Mouse (Mus musculus): ENCODE measurements around the gene Sept3. TPM values are rescaled to one million over a fixed set of nuclear protein-coding genes. Genes with fewer than 3 reads are reported as not detected.
"Not testable (repeated sequence)": the region's sequence is repeated elsewhere in the genome, so short reads cannot be mapped to it uniquely, and the experiment has no call there.

The Sept3 gene
- 344 and 374 TPM in 2 replicates for polyA plus RNA-seq (2012; rRNA removed)

DNA sequence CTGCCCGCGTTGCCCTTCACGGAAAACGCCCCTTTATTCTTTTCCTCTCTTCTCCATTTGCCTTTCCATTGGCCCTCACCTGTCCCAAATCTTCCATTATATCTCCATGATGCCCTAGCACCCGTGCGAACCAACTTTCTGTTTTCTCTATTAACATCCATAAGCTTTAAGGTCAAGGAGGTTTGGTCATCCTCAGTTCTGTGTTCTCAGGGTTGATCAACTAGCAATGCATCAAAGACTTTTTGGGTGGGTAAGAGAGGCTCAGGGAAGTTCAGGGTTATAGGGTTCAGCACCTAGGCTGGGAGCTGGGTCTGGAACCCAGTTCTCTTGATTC, at the start of gene Sept3:
Gene Sept3, plus strand, starts transcription at position 301 of the 334 bp plus-strand sequence.
- no peak for DNase-seq (ENCODE audit: extremely low spot score in 1 of 2, low spot score in 1 of 2)

DNA sequence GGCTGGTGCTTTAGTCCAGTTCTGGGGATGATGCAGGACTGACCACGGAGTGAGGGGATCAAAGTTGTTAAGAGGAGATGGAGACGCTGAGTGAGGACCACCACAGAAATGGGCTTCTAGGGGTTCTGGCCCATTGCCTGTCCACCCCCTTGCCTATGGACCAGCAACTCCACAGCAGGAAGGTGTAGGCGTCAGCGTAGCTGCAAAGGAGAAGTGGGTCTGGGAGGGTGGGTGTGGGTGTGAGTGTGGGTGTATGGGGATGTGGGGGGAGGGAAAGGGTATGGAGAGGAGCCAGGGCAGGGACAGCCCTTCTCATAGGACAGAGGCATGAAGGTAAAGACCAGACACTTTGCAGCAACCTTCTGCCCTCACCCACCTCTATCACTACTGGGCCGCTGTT, 48.9 kb upstream of the Sept3 start:
- no peak for DNase-seq (ENCODE audit: extremely low spot score in 1 of 2, low spot score in 1 of 2)

DNA sequence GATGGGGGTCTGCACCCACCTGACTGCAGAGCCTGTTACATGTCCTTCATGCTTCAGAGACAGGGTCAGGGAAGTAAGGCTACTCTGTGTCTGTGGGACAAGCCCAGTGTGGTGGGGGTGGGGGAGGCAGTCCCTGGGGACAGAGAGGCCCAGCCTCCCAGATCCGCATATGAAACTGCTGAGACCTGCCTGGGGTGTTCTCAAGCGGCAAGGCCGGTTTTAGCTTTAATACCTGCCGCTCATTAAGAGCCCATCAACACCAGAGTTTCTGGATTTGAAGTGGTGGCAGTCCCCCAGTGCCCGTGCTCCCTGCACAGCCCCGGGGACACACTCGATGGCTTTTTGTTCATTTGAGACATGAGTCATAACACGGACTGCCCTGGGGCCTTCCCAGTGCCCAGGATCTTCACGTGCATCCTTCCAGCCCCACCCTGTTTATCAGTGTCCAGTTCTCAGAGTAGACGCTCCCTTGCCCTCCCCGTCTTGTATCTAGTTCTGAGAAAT, 45.1 kb upstream of the Sept3 start:
- DNase-seq (ENCODE audit: extremely low spot score in 1 of 2, low spot score in 1 of 2), result no peak

DNA sequence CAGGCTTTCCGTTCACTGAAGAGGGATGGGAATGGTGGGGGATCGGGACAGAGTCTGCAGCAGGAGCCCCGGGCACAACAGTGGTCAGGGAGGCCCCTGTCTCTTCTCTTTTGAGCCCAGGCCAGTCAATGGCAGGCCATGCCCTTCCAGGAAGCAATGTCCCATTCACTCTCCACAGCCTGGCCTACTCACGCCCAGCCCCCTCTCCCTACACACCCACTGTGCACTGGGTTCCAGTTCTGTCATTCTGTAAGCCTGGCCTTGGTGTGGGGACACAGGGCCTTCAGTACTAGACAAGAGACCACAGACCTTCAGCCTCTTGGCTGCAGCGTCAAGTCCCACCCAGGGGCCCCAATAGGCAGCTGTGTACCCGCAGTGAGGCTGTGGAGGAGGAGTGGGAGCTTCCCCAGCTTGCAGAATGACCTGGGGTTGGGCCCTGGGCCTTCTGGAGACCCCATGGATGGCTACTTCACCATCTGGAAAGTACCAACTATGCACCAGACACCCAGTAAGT, 44.5 kb upstream of the Sept3 start:
- DNase-seq (ENCODE audit: extremely low spot score in 1 of 2, low spot score in 1 of 2), result no peak

DNA sequence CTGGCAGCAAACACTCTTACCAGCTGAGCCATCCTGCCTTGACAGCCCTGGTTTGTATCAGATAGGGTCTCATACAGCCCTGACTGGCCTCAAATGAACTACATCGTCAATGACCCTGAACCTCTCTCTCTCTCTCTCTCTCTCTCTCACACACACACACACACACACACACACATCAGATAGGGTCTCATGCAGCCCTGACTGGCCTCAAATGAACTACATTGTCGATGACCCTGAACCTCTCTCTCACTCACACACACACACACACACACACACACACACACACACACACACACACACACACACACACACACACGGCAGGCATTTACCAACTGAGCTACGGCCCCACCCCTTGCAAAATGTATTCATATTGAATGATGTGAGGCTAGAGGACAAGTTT, 43.6 kb upstream of the Sept3 start:
- no peak for DNase-seq (ENCODE audit: extremely low spot score in 1 of 2, low spot score in 1 of 2)

DNA sequence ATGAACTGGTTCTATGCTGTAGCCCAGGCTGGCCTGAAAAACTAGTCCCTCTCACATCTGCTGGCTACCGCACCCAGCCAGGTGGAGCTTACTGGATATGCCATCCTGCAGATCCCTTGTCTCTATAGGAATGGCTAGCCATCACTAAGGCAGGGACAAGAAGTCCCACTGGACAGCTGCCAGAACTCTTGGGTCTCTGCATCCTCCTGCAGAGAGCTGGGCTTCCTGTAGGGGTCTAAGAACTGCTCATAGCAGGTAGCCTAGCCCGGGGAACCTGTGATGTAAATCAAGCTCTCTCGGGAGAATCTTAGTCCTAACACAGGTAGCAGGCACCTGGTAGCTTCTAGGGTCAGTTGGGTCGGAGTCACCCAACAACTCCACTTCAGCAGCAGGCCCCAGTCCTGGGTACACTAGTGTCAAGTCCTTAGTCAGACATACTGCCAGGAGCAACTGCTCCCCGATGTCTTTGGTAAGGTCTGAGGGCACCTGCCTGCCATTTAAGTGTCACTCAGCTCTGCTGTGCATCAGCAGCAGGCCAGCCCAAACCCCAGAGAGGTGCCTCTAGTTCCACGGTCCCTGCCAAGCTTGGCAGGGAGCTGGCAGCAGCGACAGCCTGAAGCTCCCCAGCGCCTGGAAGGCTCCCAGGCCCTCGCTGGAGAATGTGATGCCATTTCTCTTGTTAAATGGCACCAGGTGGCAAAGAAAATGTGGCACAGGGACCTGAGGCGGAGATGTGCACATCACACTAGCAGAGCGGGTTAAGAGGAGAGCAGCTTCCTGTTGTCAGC, 42.9 kb upstream of the Sept3 start:
- peak in 1 of 2 experiments; percentile 39 for DNase-seq (ENCODE audit: extremely low spot score in 1 of 2, low spot score in 1 of 2)

DNA sequence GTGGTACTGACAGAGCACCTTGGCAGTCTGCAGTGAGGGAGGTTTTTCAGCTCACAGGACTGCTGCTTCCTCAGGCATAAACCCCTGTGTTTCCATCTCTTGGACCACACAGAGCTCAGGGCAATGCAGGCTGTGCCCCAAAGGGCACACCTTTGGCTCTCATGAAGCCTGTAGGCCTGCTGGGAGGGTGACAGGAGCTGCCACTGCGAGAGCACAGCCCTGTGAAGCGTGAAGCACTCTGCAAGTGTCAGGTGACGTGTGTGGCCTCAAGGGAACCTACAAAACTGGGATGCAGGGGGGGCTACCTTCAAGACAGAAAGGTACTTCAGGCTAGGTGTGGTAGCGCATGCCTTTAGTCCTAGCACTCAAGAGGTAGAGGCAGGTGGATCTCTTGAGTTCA, 42.0 kb upstream of the Sept3 start:
- no peak for DNase-seq (ENCODE audit: extremely low spot score in 1 of 2, low spot score in 1 of 2)

DNA sequence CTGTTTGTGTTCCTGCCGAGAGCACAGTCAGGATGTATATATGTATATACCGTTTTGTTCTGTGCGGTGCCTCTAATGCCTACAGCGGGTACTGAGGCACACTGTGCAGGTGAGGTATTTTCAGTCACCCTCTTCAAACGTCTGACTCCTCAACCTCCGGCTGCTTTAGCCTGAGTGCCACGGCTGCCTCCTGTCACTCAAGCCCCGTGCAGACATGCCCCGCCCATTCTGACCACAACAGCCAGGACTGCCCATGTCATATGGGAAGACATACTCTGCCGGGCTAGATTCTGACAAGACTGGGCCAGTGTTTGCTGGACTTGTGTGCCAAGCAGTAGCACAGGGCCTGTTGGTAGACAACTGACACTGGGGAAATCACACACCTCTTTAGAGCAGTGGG, 39.0 kb upstream of the Sept3 start:
- no peak for DNase-seq (ENCODE audit: extremely low spot score in 1 of 2, low spot score in 1 of 2)

DNA sequence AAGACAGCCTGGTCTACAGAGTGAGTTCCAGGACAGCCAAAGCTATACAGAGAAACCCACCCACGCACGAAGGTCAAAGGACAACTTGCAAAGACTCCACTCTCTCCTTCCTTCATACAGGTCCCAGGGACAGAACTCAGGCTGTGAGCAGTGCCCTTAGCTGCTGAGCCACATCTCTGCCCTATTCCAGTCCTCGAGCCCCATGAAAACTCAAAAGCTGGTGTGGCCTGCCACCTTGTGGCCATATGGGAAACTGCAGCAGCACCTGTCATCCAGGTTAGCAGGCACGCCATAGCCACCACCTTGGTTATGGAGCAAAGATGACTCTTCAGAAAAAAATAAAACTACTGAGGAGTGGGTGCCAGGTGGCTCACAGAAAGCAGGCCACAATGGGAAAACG, 38.1 kb upstream of the Sept3 start:
- DNase-seq (ENCODE audit: extremely low spot score in 1 of 2, low spot score in 1 of 2), result peak; percentile 62 to 94

DNA sequence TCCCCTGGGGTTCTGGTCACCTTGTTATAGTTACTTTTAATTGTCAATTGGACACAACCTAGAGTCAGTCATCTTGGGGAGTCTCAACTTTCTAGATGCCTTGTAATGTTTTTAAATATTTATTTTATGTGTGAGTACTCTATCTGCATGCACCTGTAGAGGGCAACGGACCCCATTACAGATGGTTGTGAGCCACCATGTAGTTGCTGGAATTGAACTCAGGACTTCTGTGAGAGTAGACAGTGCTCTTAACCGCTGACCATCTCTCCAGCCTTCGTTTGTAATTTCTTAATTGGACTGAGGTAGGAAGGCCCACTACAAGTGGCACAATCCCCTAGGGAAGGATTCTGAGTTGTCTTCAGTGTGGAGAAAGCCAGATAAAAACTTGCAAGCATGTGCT, 31.4 kb upstream of the Sept3 start:
- no peak for DNase-seq (ENCODE audit: extremely low spot score in 1 of 2, low spot score in 1 of 2)

DNA sequence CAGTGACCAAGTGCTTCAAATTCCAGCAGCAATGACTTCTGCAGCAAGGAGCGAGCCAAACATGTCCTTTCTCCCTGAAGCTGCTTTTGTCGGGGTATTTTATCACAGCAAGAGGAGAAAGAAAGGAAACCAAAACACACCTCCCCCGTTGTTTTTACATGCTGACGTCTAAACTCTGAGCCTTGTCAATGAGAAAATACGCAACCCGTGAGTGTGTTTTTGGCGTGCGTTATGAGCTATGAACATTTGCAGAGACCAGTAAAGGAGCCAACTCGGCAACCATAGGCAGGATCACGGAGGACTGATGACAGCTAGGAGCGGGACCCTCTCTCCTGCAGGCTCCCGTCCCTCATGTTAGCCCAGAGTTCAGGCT, 31.0 kb upstream of the Sept3 start:
- DNase-seq (ENCODE audit: extremely low spot score in 1 of 2, low spot score in 1 of 2), result peak in 1 of 2 experiments; percentile 34

DNA sequence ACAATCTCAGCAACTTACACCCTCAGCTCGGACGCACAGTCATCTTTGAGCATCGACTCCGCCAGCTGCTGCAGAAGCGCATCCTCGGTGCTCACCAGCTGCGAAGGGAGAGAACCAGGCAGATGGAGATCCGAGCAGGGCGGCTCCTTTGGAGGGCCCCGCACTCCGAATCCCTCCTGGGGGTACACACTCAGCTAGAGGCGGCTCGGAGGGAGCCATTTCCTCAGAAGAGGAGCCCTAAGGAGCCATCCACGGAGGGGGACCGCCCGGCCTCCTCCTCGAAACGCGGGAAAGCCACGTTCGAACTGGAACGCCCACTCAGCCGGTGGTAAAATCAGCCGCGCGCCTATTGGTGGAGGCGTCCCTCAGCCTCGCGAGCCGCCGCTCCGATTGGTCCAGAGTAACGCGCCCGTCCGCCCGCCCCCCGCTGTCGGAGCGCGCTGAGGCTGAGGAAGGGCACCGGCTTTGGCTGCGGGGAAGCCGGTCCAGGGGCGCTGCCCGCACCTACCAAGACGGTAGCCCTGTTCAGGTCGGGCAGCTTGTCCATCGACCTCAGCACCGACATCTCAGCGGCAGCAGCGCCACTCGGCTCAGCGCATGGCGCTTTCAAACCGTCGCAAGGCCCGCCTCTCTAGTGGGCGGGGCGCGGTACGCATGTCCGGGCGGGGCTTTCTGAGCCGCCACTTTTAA, 30.4 kb upstream of the Sept3 start, which contains the start of gene Cenpm:
Gene Cenpm, minus strand, starts transcription at position 634 of the 690 bp plus-strand sequence.
- DNase-seq (ENCODE audit: extremely low spot score in 1 of 2, low spot score in 1 of 2), result peak; percentile 79 to 94

DNA sequence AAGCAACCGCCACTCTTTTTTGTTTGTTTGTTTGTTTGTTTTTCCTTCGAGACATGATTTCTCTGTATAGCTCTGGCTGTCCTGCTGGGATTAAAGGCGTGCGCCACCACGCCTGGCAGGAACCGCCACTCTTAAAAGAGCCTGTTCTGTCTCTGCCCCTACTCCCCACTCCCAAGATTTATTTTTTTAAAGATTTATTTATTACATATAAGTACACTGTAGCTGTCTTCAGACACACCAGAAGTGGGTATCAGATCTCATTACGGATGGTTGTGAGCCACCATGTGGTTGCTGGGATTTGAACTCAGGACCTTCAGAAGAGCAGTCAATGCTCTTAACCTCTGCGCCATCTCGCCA, 29.9 kb upstream of the Sept3 start:
- not testable (repeated sequence) for DNase-seq (ENCODE audit: extremely low spot score in 1 of 2, low spot score in 1 of 2)

DNA sequence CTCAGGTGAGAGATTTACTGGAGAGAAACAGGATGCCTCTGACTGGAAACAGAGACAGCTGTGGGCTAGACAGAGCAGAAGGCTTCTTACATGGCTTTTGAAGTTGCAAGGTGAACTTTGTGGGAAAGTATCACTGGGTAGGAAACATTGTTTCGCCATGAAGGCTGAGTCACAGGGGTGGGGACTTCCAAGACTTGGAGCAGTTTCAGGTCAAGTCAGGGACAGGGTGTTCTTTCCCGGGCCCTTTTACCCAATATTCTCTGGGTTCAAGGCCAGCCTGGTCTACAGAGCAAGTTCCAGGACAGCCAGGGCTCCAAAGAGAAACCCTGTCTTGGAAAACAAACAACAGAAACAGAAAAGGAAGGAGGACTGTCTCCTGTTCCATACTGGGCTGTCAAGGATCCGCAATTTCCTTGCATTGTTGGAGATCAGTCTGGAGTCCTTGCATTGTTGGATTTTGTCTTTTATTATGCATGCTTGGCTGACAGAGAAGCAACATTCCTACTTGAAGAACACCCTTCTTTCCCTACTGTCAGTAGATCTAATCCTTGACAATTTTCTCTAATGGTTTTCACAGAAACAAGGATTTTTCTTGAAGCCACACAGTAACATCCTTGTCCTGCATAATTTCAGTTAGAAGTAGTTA, 27.4 kb upstream of the Sept3 start:
- DNase-seq (ENCODE audit: extremely low spot score in 1 of 2, low spot score in 1 of 2), result no peak

DNA sequence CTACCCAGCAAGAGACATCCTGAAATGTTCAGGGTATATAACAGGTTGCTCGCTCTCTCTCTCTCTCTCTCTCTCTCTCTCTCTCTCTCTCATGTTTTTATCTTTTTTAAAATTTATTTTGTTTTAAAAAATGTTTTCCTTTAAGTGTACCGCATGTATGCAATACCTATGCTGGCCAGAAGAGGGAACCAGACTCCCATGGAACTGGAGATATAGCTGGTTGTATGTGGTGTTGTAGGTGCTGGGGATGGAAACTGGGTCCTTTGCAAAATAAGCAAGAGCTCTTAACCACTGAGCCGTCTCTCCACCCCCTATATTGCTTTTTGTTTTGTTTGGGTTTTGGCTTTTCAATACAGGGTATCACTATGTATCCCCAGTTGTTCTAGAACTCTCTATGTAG, 23.1 kb upstream of the Sept3 start:
- DNase-seq (ENCODE audit: extremely low spot score in 1 of 2, low spot score in 1 of 2), result no peak

DNA sequence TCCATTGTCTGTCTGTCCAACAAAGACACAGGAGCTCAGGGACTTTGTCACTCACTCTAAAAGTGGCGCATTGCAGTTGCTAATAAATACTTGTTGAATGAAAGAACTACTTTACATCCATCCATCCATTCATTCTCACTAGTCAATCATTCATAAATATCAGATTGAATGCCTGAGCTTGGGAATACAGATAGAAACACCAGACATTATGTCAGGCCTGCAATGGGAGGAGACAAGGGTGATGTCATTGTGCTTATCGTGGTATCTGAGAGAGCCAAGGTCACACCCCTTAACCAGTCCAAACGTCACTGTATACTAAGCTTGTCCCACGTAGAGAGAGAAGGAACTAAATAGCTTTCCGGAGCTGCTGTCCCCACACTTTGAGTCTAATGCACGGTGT, 22.6 kb upstream of the Sept3 start, which contains the start of gene 1500009C09Rik:
Gene 1500009C09Rik, plus strand, starts transcription at position 301 of the 400 bp plus-strand sequence.
- no peak for DNase-seq (ENCODE audit: extremely low spot score in 1 of 2, low spot score in 1 of 2)

DNA sequence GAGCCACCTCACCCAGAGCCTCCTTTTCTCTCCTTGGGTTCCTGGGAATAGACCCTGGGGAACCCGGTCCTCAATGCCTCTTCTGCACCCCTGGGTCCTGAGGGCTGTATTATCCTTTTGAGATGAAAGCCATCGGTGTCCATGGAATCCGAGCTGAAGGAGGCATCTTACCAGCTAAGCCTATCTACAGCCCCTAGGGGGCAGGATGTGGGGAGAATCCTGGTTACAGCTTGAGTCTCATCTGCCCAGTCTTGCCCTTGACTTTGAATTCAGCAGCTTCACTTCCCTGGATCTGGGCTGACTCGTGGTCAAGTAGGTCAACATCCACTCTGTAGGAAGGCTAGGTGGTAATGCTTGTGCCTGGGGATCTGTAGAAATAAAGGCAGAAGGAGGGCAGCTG, 19.4 kb upstream of the Sept3 start:
- peak in 1 of 2 experiments; percentile 63 for DNase-seq (ENCODE audit: extremely low spot score in 1 of 2, low spot score in 1 of 2)

DNA sequence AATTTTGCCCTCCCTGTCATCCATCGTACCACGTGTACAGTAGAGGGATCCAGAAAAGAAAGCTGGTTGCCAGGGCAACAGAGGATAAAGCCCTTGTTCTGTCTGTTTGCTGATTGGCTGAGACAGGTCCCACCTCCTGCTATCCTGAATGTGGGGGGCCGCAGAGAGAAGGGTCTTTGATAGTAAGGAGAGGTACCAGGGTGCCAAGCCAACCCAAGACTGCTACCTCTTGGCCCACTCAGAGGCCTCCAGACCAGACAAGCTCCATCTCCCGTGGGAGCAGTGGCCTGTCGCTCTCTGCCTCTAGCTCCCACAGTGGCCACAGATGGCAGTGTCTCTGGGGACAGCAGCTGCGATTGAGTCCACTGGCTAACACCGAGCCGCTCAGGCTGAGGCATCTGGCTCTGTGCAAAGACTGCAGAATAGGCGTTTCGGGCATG, 18.7 kb upstream of the Sept3 start:
- DNase-seq (ENCODE audit: extremely low spot score in 1 of 2, low spot score in 1 of 2), result peak; percentile 92

DNA sequence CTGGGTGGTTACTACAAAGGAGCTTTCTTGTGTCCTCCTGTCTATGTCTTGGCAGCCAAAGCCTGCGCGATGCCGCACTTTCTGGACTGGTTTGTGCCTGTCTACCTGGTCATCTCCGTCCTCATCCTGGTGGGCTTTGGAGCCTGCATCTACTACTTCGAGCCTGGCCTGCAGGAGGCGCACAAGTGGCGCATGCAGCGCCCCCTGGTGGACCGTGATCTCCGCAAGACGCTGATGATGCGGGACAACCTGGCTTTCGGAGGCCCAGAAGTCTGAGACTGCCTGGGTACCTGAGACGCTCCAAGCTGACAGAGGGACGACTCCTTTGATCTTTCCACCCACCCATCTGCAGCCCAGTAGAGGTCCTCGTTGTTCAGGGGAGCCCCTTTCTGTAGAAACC, 15.2 kb upstream of the Sept3 start:
- DNase-seq (ENCODE audit: extremely low spot score in 1 of 2, low spot score in 1 of 2), result peak in 1 of 2 experiments; percentile 85

DNA sequence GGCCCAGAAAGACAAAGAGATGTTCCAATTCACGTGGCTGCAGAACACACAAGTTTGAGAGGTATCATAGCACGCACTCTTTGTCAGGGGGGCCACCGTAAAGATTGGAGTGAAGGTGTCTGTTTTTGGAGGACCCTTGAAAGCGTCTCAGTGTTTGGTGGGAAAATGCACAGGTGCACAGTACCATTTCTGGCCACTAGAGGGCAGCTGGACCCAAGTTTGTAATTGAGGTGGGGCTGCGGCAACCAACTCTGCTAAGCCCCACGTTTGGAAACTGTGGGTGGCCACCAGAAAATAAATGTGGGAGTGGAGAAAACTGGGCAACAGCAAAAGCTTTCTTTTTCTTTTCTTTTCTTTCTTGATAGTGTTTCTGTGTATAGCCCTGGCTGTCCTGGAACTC, 8.3 kb upstream of the Sept3 start:
- DNase-seq (ENCODE audit: extremely low spot score in 1 of 2, low spot score in 1 of 2), result peak in 1 of 2 experiments; percentile 85

DNA sequence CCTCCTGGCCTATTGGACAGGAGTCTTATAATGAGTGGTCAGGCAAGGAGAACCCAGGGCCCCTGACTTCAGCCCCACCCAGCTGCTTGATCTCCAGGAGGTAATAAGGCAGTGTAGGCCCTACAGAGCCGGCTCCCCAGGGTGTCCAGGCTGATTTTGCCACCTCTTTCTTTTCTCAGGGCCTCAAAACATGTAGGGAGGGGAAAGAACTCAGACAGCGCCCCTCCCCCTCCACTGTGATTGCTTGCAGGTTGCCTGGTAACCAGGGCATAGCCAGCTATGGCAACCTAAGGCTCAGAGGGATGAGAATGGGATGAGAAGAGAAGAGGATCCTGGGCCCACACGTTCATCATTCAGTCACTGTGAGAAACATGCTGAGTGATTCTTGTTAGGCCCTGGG, 6.5 kb upstream of the Sept3 start:
- peak in 1 of 2 experiments; percentile 59 for DNase-seq (ENCODE audit: extremely low spot score in 1 of 2, low spot score in 1 of 2)
